Mouse (Mus musculus): ENCODE measurements at regions not wholly inside any gene's neighbourhood (a gene's known extent, or its start where the extent isn't known, plus 50 kb on each side); places are given as distances from the start of the nearest gene placed in this dataset.

DNA sequence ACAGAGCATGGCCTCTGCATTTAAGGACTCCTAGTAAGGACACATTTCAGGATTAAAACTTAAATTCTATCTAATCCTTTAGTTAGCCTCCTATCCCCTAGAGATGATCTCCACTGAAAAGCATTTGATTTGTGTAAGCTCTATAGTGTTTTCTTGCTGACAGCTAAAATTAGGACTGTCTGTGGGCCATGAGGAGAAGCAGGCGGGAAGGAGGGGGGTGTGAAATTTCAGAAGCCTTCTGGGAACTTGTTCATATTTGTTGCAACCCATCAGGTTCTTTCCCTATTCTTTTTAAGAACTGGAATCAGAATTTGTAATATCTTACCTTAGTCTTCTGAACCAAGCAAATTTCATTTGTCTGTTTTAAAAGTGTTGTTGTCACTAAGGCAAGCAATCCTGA is 114.7 kb upstream of the Sp4 start:
- Histone ChIP-seq H3K27ac (replicated peaks) (no peak overlapping the region), H3K27me3 (ENCODE audit: low read depth, poor library complexity, severe bottlenecking) (no peaks in the 10 kb centered on the region), H3K9me3 (replicated peaks) (peaks cover 8% of the 10 kb centered on the region; the same call in 1 of the 2 replicates), H3K4me3 (no peak overlapping the region), H3K36me3 (no peaks in the 10 kb centered on the region), H3K4me1 (no peaks in the 10 kb centered on the region)
- WGBS, result 82% methylated on average over 1 of the region's 1 CpGs
- no peak for DNase-seq (ENCODE audit: low spot score)

DNA sequence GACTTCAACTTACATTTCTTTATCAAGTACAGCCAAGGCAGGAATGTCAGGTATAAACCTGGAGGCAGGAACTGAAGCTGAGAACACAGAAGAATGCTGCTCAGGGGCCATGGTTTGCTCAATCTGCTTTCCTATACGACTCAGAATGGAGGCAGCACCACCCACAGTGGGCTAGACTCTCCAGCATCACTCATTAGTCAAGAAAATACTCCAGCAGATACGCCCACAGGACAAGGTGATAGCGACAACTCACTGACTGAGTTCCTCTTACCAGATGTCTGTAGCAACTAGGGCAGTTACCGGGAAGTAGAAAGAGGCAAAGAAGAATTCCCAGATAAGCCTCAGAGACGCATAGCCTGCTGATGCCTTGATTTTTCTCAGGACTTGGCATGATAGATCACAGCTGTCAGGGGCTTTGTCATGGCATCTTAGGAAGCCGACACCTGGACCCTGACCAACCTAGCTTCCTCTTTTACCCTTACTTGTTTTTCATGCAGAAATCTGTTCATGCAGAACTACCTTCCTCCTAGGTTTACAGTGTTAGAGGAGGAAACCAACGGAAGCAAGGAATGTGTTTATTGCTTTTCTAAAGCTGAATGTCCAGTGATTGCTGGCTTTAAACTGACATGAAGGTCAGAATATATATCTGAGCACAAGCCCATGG is 110.7 kb upstream of the Sp4 start:
- H3K36me3 ChIP-seq, result no peaks in the 10 kb centered on the region
- H3K4me3 ChIP-seq, result no peak overlapping the region
- no peaks in the 10 kb centered on the region for H3K27me3 ChIP-seq (ENCODE audit: low read depth, poor library complexity, severe bottlenecking)
- no peaks in the 10 kb centered on the region for H3K4me1 ChIP-seq
- H3K27ac ChIP-seq (replicated peaks), result no peak overlapping the region
- WGBS, result 84% methylated on average over 7 of the region's 7 CpGs
- no peak for DNase-seq (ENCODE audit: low spot score)
- H3K9me3 ChIP-seq (replicated peaks), result no peaks in the 10 kb centered on the region

DNA sequence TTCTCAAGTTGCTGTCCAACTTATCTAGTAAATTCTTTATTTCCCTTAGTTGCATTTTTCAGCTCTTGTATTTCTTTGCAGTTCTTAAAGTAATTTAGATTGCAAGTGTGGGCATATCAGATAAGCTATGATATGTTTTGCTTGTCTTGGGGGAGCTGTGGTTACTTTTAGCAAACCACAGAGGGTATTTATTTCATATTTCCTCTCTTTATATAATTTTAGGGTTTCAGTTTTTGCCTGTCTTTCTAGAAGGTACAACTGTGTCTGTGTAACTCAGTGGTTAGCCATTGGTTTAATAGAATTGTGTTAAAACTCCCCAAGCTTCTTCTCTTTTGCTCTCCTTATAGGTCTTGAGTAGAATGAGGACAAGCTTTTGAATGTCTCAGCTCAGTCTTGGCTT is 109.7 kb upstream of the Sp4 start:
- H3K36me3 ChIP-seq, result no peaks in the 10 kb centered on the region
- no peak for DNase-seq (ENCODE audit: low spot score)
- no peaks in the 10 kb centered on the region for H3K27me3 ChIP-seq (ENCODE audit: low read depth, poor library complexity, severe bottlenecking)
- H3K27ac ChIP-seq (replicated peaks), result no peak overlapping the region
- no peak overlapping the region for H3K4me3 ChIP-seq
- no peaks in the 10 kb centered on the region for H3K4me1 ChIP-seq
- H3K9me3 ChIP-seq (replicated peaks), result no peaks in the 10 kb centered on the region

DNA sequence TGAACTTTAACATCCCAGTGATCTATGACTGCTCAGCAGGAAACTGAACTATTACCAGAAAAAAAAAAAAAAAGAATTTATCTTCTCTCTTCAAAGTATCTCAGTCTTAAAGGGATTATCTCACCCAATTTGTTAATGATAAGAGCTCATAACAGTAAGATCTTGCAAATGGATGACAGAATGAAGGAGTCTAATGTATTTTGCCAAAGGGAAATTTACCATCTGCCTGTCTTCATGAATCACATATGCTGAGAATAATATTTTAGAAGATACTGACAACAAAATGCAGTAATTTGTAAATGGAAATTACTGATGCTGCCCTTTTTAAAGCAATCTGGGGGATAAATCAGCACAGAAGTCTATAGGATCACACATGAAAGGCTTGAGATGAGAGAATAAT is 103.9 kb upstream of the Sp4 start:
- Histone ChIP-seq H3K4me3 (no peak overlapping the region), H3K4me1 (no peaks in the 10 kb centered on the region), H3K27me3 (ENCODE audit: low read depth, poor library complexity, severe bottlenecking) (no peaks in the 10 kb centered on the region), H3K9me3 (replicated peaks) (no peaks in the 10 kb centered on the region), H3K27ac (replicated peaks) (no peak overlapping the region), H3K36me3 (no peaks in the 10 kb centered on the region)
- DNase-seq (ENCODE audit: low spot score), result no peak

DNA sequence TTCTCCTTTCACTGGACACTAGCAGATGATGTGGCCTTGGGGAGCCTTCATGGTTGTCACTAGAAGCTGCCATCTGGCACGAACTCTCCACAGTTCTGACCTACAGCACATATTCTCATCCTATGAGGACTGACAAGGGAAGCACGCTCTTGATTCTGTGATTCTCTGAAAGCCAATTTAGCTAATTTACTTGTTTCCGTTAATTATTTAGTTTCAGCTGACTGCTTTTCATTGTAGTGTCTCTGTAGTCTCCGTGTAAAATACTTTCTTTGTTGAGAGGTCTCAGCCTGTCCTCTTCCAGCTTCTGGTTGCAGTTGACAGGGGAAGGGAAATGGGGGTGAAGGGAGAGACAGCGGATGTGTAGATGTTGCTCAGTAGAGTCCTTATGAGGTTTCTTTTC is 102.9 kb upstream of the Sp4 start:
- WGBS, result 74% methylated on average over 5 of the region's 5 CpGs
- H3K36me3 ChIP-seq, result no peaks in the 10 kb centered on the region
- no peaks in the 10 kb centered on the region for H3K27me3 ChIP-seq (ENCODE audit: low read depth, poor library complexity, severe bottlenecking)
- no peaks in the 10 kb centered on the region for H3K4me1 ChIP-seq
- H3K4me3 ChIP-seq, result no peak overlapping the region
- DNase-seq (ENCODE audit: low spot score), result no peak
- H3K27ac ChIP-seq (replicated peaks), result no peak overlapping the region
- H3K9me3 ChIP-seq (replicated peaks), result no peaks in the 10 kb centered on the region

DNA sequence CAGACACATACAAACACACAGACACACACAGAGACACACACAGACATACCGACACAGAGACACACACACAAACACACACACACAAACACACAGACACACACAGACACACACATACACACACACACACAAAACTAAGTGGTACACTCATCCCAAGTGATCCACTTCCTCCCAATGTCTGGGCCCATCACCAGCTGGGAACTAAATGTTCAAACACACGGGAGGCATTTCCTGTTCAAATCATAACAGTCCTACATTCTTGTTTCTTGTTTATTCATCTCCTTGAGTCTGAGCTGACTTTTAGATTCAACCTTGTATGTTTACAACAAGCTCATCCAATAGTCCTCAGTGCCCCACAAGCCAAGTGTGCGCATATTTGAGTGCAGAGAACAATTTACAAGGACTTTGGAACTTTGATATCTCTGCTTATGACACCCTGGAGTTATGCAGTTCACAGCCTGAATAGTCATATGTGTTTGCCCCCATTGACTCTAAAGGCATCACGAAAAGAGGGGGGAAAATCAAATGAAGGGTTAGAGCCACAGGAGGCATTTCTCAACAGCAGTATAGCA is 102.4 kb upstream of the Sp4 start:
- Histone ChIP-seq H3K9me3 (replicated peaks) (no peaks in the 10 kb centered on the region), H3K27ac (replicated peaks) (no peak overlapping the region), H3K4me1 (no peaks in the 10 kb centered on the region), H3K4me3 (no peak overlapping the region), H3K36me3 (no peaks in the 10 kb centered on the region), H3K27me3 (ENCODE audit: low read depth, poor library complexity, severe bottlenecking) (no peaks in the 10 kb centered on the region)
- DNase-seq (ENCODE audit: low spot score), result no peak
- 84% methylated on average over 4 of the region's 4 CpGs for WGBS

DNA sequence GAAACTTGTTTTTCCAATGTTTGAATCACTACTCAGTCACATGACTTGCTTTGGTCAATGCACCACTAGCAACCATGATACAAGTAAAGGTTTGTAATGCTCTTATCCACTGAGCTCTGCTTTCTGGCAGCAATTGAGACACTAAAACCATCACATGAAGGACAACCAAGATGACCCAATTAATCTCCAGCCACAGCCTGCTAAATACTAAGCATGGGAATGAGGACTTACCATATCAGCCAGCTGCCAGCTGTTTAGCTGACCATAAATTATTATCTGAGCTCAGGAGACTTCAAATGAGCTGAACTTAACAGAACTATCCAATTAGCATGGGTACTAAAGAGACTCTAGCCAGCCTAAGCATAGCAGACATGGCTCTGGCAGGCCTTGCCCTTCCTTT is 100.1 kb upstream of the Sp4 start:
- H3K27me3 ChIP-seq (ENCODE audit: low read depth, poor library complexity, severe bottlenecking), result no peaks in the 10 kb centered on the region
- DNase-seq (ENCODE audit: low spot score), result no peak
- H3K9me3 ChIP-seq (replicated peaks), result no peaks in the 10 kb centered on the region
- no peak overlapping the region for H3K27ac ChIP-seq (replicated peaks)
- no peaks in the 10 kb centered on the region for H3K36me3 ChIP-seq
- no peaks in the 10 kb centered on the region for H3K4me1 ChIP-seq
- no peak overlapping the region for H3K4me3 ChIP-seq

DNA sequence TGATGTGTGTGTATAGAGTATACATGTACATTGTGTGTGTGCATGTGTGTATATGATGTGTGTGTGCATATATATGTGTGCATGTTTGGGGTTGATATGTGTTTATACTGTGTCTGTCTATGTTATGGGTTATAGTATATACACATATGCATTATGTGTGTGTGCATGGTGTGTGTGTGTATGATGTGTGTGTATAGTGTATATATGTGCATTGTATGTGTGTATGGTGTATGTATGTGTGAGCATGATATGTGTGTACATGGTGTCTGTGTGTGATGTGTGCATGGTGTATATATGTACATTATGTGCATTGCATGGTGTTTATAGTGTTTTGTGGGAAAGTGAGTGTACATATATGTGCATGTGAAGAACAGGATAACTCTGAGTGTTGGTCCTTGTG is 90.4 kb upstream of the Sp4 start:
- Histone ChIP-seq H3K27ac (replicated peaks) (no peak overlapping the region), H3K4me3 (no peak overlapping the region), H3K4me1 (no peaks in the 10 kb centered on the region), H3K36me3 (no peaks in the 10 kb centered on the region), H3K27me3 (ENCODE audit: low read depth, poor library complexity, severe bottlenecking) (no peaks in the 10 kb centered on the region), H3K9me3 (replicated peaks) (no peaks in the 10 kb centered on the region)
- no peak for DNase-seq (ENCODE audit: low spot score)

DNA sequence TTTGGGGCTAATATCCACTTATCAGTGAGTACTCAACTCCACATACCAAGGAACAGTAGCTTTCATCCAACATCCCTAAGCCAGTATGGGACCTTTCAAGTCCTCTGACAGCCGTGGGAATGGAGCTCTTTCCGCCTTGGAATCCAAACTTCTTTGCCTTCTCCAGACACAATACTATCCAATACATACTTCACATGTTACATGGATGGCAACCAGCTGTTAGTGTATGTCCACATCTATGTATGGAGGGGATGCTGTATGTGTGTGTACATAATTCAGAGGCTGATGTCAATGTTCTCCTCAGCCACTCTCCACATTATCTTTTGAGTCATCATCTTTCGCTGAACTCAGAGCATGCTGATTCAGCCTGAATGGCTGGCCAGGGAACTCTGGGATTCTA is 79.8 kb upstream of the Sp4 start:
- H3K27me3 ChIP-seq (ENCODE audit: low read depth, poor library complexity, severe bottlenecking), result no peaks in the 10 kb centered on the region
- 88% methylated on average over 3 of the region's 3 CpGs for WGBS
- no peaks in the 10 kb centered on the region for H3K9me3 ChIP-seq (replicated peaks)
- no peak overlapping the region for H3K4me3 ChIP-seq
- DNase-seq (ENCODE audit: low spot score), result no peak
- H3K4me1 ChIP-seq, result no peaks in the 10 kb centered on the region
- H3K36me3 ChIP-seq, result no peaks in the 10 kb centered on the region
- H3K27ac ChIP-seq (replicated peaks), result no peak overlapping the region

DNA sequence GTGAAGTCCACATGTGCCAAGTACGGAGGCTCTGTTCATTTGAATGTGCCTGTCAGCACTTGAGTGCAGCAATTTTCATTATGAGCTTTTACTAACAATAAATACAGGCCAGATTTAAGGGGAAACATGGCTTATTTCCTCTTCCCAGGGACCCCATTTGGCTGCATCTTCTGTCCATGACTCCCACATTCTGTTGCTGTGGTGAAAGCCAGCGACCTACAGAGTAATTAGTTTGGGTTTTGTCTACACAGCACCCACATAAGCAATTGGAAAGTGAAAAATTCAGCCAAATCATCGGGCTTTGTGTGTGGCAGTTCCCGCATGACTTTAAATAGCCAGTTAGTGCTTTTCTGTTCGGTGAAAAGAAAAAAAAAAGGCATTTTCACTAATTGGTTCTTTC is 76.7 kb upstream of the Sp4 start:
- DNase-seq (ENCODE audit: low spot score), result no peak
- Histone ChIP-seq H3K27ac (replicated peaks) (no peak overlapping the region), H3K4me3 (no peak overlapping the region), H3K27me3 (ENCODE audit: low read depth, poor library complexity, severe bottlenecking) (no peaks in the 10 kb centered on the region), H3K36me3 (no peaks in the 10 kb centered on the region), H3K4me1 (no peaks in the 10 kb centered on the region), H3K9me3 (replicated peaks) (no peaks in the 10 kb centered on the region)
- WGBS, result 87% methylated on average over 5 of the region's 5 CpGs

DNA sequence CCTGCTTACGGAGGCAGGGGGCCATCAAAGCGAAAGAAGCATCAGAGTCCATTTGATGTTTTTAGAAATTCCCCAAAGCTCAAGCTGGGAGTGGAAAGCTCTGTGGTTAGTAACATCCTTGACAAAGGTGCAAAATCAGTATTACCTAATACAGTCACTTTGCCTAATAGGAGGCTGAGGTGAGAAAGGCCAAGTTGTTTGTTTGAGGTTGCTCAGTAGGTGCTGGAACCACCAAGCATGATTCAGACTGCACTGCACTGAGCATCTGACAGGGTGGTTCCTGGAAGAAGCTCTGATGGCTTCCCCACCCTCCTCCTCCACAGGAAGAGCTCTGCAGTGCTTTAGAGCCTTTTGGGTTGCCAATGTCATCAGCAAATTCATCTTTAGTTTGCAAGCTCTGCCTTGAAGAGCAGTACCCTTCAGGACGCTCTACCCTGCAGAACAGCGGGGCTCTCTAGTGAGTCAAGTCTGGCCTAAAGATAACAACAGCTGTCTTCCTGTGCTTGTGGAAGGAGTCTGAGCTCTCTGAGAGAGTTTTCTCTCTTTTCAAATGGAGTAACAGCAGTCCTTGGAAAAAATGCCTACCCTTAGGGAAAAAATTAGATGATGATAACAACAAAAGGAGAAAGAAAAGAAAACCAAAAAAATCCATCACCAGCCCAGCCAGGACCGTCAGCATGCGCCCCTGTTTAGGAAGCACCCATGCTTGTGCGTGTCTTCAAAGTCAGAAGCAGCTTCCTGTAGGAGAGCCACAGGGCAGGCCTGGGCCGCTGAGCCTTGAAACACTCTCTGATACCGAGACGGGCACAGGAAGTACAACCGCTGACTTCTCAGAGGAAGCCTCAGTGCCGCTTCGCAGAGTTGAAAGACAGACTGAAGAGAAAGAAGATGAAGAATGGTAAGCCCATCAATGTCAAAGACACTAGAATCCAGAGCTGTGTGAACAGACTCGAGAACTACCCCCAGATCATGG is 75.6 kb upstream of the Sp4 start:
- no peak overlapping the region for H3K4me3 ChIP-seq
- no peaks in the 10 kb centered on the region for H3K27me3 ChIP-seq (ENCODE audit: low read depth, poor library complexity, severe bottlenecking)
- no peaks in the 10 kb centered on the region for H3K9me3 ChIP-seq (replicated peaks)
- DNase-seq (ENCODE audit: low spot score), result no peak
- WGBS, result 87% methylated on average over 14 of the region's 14 CpGs
- H3K36me3 ChIP-seq, result no peaks in the 10 kb centered on the region
- no peaks in the 10 kb centered on the region for H3K4me1 ChIP-seq
- H3K27ac ChIP-seq (replicated peaks), result no peak overlapping the region

DNA sequence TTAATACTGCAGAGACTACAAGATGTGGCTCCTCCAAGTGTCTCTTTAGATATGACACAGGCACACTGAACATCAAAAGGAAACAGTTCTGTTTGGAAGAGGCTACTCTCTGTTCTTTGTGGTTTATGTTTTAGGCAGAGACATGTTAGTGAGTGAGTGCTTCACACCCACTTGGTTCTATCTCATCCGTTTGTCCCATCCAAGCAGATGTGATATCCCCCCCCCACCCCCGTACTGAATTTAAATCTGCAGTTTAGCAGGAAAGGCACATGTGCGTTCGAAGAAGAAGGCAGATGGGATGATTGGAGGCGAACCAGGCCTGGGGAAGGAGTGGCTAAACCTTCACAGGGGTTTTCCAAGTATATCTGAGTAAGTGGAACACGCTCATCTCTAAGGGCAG is 72.0 kb upstream of the Sp4 start:
- DNase-seq (ENCODE audit: low spot score), result no peak
- no peaks in the 10 kb centered on the region for H3K4me1 ChIP-seq
- no peak overlapping the region for H3K4me3 ChIP-seq
- H3K9me3 ChIP-seq (replicated peaks), result no peaks in the 10 kb centered on the region
- H3K27ac ChIP-seq (replicated peaks), result no peak overlapping the region
- WGBS, result 89% methylated on average over 6 of the region's 6 CpGs
- no peaks in the 10 kb centered on the region for H3K27me3 ChIP-seq (ENCODE audit: low read depth, poor library complexity, severe bottlenecking)
- H3K36me3 ChIP-seq, result no peaks in the 10 kb centered on the region

DNA sequence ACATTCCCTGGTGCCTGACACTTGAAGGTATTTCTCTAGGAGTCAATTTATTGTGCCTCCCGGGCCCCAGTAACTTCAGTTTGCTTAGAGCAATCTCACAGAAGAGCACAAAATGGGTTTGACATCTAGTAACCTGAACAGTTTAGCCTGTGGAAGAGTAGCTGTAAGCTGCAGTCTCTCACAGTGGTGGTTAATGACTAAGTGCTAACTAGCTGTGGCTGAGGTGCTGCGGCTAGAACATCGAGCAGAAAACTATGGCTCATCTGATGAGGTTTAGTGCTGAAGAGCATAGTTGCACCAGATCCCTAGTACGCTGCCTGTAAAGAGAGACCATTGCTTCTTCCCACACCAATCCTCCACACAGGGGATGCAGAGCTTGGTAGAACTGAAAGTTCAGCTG is 70.7 kb upstream of the Sp4 start:
- Histone ChIP-seq H3K27ac (replicated peaks) (no peak overlapping the region), H3K4me3 (no peak overlapping the region), H3K4me1 (no peaks in the 10 kb centered on the region), H3K27me3 (ENCODE audit: low read depth, poor library complexity, severe bottlenecking) (no peaks in the 10 kb centered on the region), H3K9me3 (replicated peaks) (no peaks in the 10 kb centered on the region), H3K36me3 (no peaks in the 10 kb centered on the region)
- WGBS, result 89% methylated on average over 4 of the region's 4 CpGs
- no peak for DNase-seq (ENCODE audit: low spot score)

All from midbrain, embryonic 10.5 days (tissue).